Mouse (Mus musculus) megakaryocyte, embryonic 14.5 days (primary cell): Measurements from ENCODE around the gene Bnc2.

ENCODE experiments used
- FLI1 ChIP-seq: IDR thresholded peaks from 2 replicates; pipeline ENCODE4 v1.6.1; 2012; ENCODE audit warnings: low read length, inconsistent platforms, mixed read lengths
- GATA1 ChIP-seq: IDR thresholded peaks from 3 replicates; pipeline ENCODE4 v1.6.1; 2012; ENCODE audit warnings: mixed read lengths, low read length, inconsistent platforms, borderline replicate concordance

GRCm38 (mm10) chr4:84527066-84527933 is 147.8 kb downstream of the Bnc2 start:
- no peak for TF ChIP-seq GATA1
- no peak for TF ChIP-seq FLI1
